Mouse (Mus musculus) frontal cortex, adult 2 months (tissue): ENCODE data around the gene Fkbp11. TPM values are rescaled to one million over a fixed set of nuclear protein-coding genes. Genes with fewer than 3 reads are reported as not detected.

Experiments used
- polyA plus RNA-seq: library from polyadenylated mRNA; depleted of rRNA; stranded (reverse); fragments of >200 nt; gene quantifications from 2 replicates; pipeline ENCODE4 v1.2.3, GENCODE M21; 2012; rRNA removed

Gene Fkbp11
- polyA plus RNA-seq, 1 experiment: 2.9 TPM

Other genes starting within 250 kb of the Fkbp11 start
- not detected in 2 replicates for gene Lalba, start 245.5 kb downstream of the Fkbp11 start, polyA plus RNA-seq
- 0.29 TPM in 1 of 2 replicates, not detected in the other for gene Olfr279, start 235.8 kb downstream of the Fkbp11 start, polyA plus RNA-seq
- 54.4 and 56.4 TPM in 2 replicates for gene Kansl2, start 193.9 kb downstream of the Fkbp11 start, polyA plus RNA-seq
- gene Ccnt1, start 157.3 kb downstream of the Fkbp11 start, polyA plus RNA-seq: 18.8 and 21.1 TPM in 2 replicates
- gene 4930415O20Rik, start 157.2 kb downstream of the Fkbp11 start, polyA plus RNA-seq: 0.34 TPM in 1 of 2 replicates, not detected in the other
- 40.3 and 45.6 TPM in 2 replicates for gene Adcy6, start 118.1 kb downstream of the Fkbp11 start, polyA plus RNA-seq
- 377 and 417 TPM in 2 replicates for gene Cacnb3, start 97.4 kb downstream of the Fkbp11 start, polyA plus RNA-seq
- 56.2 and 63.3 TPM in 2 replicates for gene Ddx23, start 65.3 kb downstream of the Fkbp11 start, polyA plus RNA-seq
- 25.4 and 25.5 TPM in 2 replicates for gene Rnd1, start 50.7 kb downstream of the Fkbp11 start, polyA plus RNA-seq
- gene Ccdc65, start 20.0 kb downstream of the Fkbp11 start, polyA plus RNA-seq: 6.4 and 7.7 TPM in 2 replicates
- gene Arf3, start 35.0 kb upstream of the Fkbp11 start, polyA plus RNA-seq: 678 and 795 TPM in 2 replicates
- gene Wnt10b, start 50.0 kb upstream of the Fkbp11 start, polyA plus RNA-seq: 6.3 and 6.8 TPM in 2 replicates
- gene Wnt1, start 61.7 kb upstream of the Fkbp11 start, polyA plus RNA-seq: 0.10 and 0.25 TPM in 2 replicates
- 764 and 849 TPM in 2 replicates for gene Ddn, start 81.3 kb upstream of the Fkbp11 start, polyA plus RNA-seq
- gene Prkag1, start 103.3 kb upstream of the Fkbp11 start, polyA plus RNA-seq: 67.8 and 74.0 TPM in 2 replicates
- gene Kmt2d, start 143.0 kb upstream of the Fkbp11 start, polyA plus RNA-seq: 47.0 and 48.6 TPM in 2 replicates
- gene Rhebl1, start 166.3 kb upstream of the Fkbp11 start, polyA plus RNA-seq: 17.6 and 19.2 TPM in 2 replicates
- gene Dhh, start 170.3 kb upstream of the Fkbp11 start, polyA plus RNA-seq: 0.44 and 0.80 TPM in 2 replicates
- gene Lmbr1l, start 190.0 kb upstream of the Fkbp11 start, polyA plus RNA-seq: 30.5 and 33.6 TPM in 2 replicates
- gene Tuba1b, start 206.4 kb upstream of the Fkbp11 start, polyA plus RNA-seq: 1,157 and 1,186 TPM in 2 replicates
- gene Gm49450, start 225.4 kb upstream of the Fkbp11 start, polyA plus RNA-seq: 0.17 and 3.5 TPM in 2 replicates
- gene Tuba1a, start 225.5 kb upstream of the Fkbp11 start, polyA plus RNA-seq: 1,817 and 1,854 TPM in 2 replicates